Mouse (Mus musculus) MEL (cell line): Measurements from ENCODE around the gene Bricd5.

Experiments used
- CHD1 ChIP-seq: IDR thresholded peaks from 2 replicates; pipeline ENCODE4 v1.6.1; 2012; ENCODE audit warnings: low read depth, mild to moderate bottlenecking, inconsistent platforms, low read length, improper control_type of control experiment
- CTCF ChIP-seq, 3 experiments: IDR thresholded peaks in 2 of 3; conservative IDR thresholded peaks in 1 of 3; 2 replicates each; pipeline ENCODE4 v1.5.1; 2011 to 2012; ENCODE audit warnings: low read length in 3 of 3, low read depth in 2 of 3, mild to moderate bottlenecking in 2 of 3, improper control_type of control experiment in 1 of 3, inconsistent platforms in 1 of 3, mixed read lengths in 1 of 3, moderate library complexity in 1 of 3; ENCODE audit not compliant: control insufficient read depth in 1 of 3, insufficient read depth in 1 of 3, poor library complexity in 1 of 3, severe bottlenecking in 1 of 3
- E2F4 ChIP-seq: IDR thresholded peaks from 2 replicates; pipeline ENCODE4 v1.6.1; 2011; ENCODE audit warnings: low read depth, low read length, improper control_type of control experiment, borderline replicate concordance
- EP300 ChIP-seq, 2 experiments: IDR thresholded peaks; 2 replicates each; pipeline ENCODE4 v1.6.1; 2011; ENCODE audit warnings: improper control_type of control experiment in 2 of 2, low read length in 2 of 2, low read depth in 1 of 2, mild to moderate bottlenecking in 1 of 2
- MAFK ChIP-seq: IDR thresholded peaks from 2 replicates; pipeline ENCODE4 v1.6.1; 2011; ENCODE audit warnings: low read depth, mild to moderate bottlenecking, low read length, improper control_type of control experiment, borderline replicate concordance
- MAZ ChIP-seq: IDR thresholded peaks from 2 replicates; pipeline ENCODE4 v1.6.1; 2012; ENCODE audit warnings: low read depth, mild to moderate bottlenecking, inconsistent platforms, low read length, improper control_type of control experiment
- MEF2A ChIP-seq: IDR thresholded peaks from 2 replicates; pipeline ENCODE4 v1.6.1; 2014; ENCODE audit warnings: low read depth, mild to moderate bottlenecking, inconsistent platforms, low read length, improper control_type of control experiment; ENCODE audit not compliant: poor library complexity, insufficient replicate concordance, severe bottlenecking; ENCODE audit errors: extremely low read depth
- POLR2A ChIP-seq, 2 experiments: IDR thresholded peaks; 2 replicates each; pipeline ENCODE4 v1.6.1; 2011 to 2012; ENCODE audit warnings: low read length in 2 of 2, mild to moderate bottlenecking in 2 of 2, control low read depth in 1 of 2, improper control_type of control experiment in 1 of 2, low read depth in 1 of 2, moderate library complexity in 1 of 2; ENCODE audit not compliant: control insufficient read depth in 1 of 2, insufficient read depth in 1 of 2, poor library complexity in 1 of 2
- RAD21 ChIP-seq: IDR thresholded peaks from 2 replicates; pipeline ENCODE4 v1.6.1; 2011; ENCODE audit warnings: mild to moderate bottlenecking, low read depth, low read length, improper control_type of control experiment
- ZC3H11A ChIP-seq: IDR thresholded peaks from 2 replicates; pipeline ENCODE4 v1.6.1; 2012; ENCODE audit warnings: low read depth, mild to moderate bottlenecking, inconsistent platforms, low read length, improper control_type of control experiment

DNA sequence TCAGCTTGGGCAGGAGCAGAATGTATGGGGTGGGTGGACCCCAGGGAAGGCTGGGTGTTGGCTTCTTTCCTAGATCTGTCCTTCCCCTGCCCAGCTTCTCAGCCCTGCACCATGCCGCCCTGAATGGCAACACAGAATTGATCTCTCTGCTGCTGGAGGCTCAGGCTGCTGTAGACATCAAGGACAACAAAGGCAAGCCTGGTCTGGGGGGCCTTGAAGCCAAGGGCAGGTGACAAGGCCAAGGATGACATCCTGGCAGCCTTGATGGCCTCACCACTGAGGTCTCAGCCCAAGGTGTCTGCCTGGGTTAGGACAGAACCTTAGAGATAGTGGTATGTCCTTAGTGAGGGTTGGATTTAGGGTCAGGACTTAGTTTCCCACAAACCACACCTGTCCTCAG, 22.3 kb downstream of the Bricd5 start:
- TF ChIP-seq E2F4 (no peak), EP300 (IDR thresholded peaks at IDR 0.05; ENCODE audit: low read depth in 1 of 2, low read length in 2 of 2) (no peak), MEF2A (no peak), POLR2A (IDR thresholded peaks at IDR 0.05; ENCODE audit: control insufficient read depth in 1 of 2, insufficient read depth in 1 of 2, low read depth in 1 of 2, low read length in 2 of 2, poor library complexity in 1 of 2) (no peak), MAFK (no peak), MAZ (no peak), ZC3H11A (no peak), CTCF (IDR thresholded peaks at IDR 0.05 in 2 of 3, conservative IDR thresholded peaks at IDR 0.05 in 1 of 3; ENCODE audit: control insufficient read depth in 1 of 3, insufficient read depth in 1 of 3, low read depth in 2 of 3, low read length in 3 of 3, poor library complexity in 1 of 3, severe bottlenecking in 1 of 3) (no peak), CHD1 (no peak), RAD21 (no peak)
